Mouse (Mus musculus): Measurements from ENCODE around the gene Rad50. TPM values are rescaled to one million over a fixed set of nuclear protein-coding genes. Genes with fewer than 3 reads are reported as not detected.

Rad50 gene
- polyA plus RNA-seq, 1 experiment from 2014 or later, result 11.0 TPM

Other genes starting within 250 kb of the Rad50 start
- not detected in 2 replicates for gene Gm9837, start 236.8 kb downstream of the Rad50 start, polyA plus RNA-seq (2015; fragmentation: Nextera tagmentation; extraction: Ambion mirVana)
- not detected in 2 replicates for gene Gm9945, start 227.2 kb downstream of the Rad50 start, polyA plus RNA-seq (2015; fragmentation: Nextera tagmentation; extraction: Ambion mirVana)
- gene Sowaha, start 227.0 kb downstream of the Rad50 start, polyA plus RNA-seq (2015; fragmentation: Nextera tagmentation; extraction: Ambion mirVana), result 1.1 and 1.6 TPM in 2 replicates
- 20.0 and 20.7 TPM in 2 replicates for gene Sept8, start 188.1 kb downstream of the Rad50 start, polyA plus RNA-seq (2015; fragmentation: Nextera tagmentation; extraction: Ambion mirVana)
- 363 and 379 TPM in 2 replicates for gene Kif3a, start 139.9 kb downstream of the Rad50 start, polyA plus RNA-seq (2015; fragmentation: Nextera tagmentation; extraction: Ambion mirVana)
- gene Il4, start 88.7 kb downstream of the Rad50 start, polyA plus RNA-seq (2015; fragmentation: Nextera tagmentation; extraction: Ambion mirVana), result 5.2 and 5.5 TPM in 2 replicates
- not detected in 2 replicates for gene Il13, start 72.6 kb downstream of the Rad50 start, polyA plus RNA-seq (2015; fragmentation: Nextera tagmentation; extraction: Ambion mirVana)
- gene Il5, start 13.5 kb upstream of the Rad50 start, polyA plus RNA-seq (2015; fragmentation: Nextera tagmentation; extraction: Ambion mirVana), result not detected in 2 replicates
- gene Irf1, start 62.7 kb upstream of the Rad50 start, polyA plus RNA-seq (2015; fragmentation: Nextera tagmentation; extraction: Ambion mirVana), result 2.0 and 2.2 TPM in 2 replicates
- not detected in 2 replicates for gene Gm17334, start 65.9 kb upstream of the Rad50 start, polyA plus RNA-seq (2015; fragmentation: Nextera tagmentation; extraction: Ambion mirVana)
- gene Gm12216, start 151.9 kb upstream of the Rad50 start, polyA plus RNA-seq (2015; fragmentation: Nextera tagmentation; extraction: Ambion mirVana), result 0.31 and 0.39 TPM in 2 replicates
- gene Slc22a5, start 184.3 kb upstream of the Rad50 start, polyA plus RNA-seq (2015; fragmentation: Nextera tagmentation; extraction: Ambion mirVana), result 10.1 and 11.0 TPM in 2 replicates

Measured in midbrain, embryonic 16.5 days (tissue).